Mouse (Mus musculus) midbrain, postnatal 0 days (tissue): ENCODE results near the gene Rxrb. TPM values are rescaled to one million over a fixed set of nuclear protein-coding genes. Genes with fewer than 3 reads are reported as not detected.

Experiments used
- ATAC-seq: fragments of 200-750 bp; cut with Nextera tagmentation; 2 replicates; pipeline ENCODE4 v1.8.0; 2017; ENCODE audit warnings: moderate number of reproducible peaks, mild to moderate bottlenecking, moderate TSS enrichment, moderate library complexity; ENCODE audit not compliant: low FRiP score
- DNase-seq: peaks from one replicate; pipeline ENCODE4 v3.0.0-alpha.2; 2015; ENCODE audit warnings: low spot score
- H3K27ac ChIP-seq: fragments of 300-500 bp; sonication (generic); 2 replicates; pipeline ENCODE4 v1.5.1; 2014; ENCODE audit warnings: low read depth, mild to moderate bottlenecking, low read length, mixed read lengths
- H3K27me3 ChIP-seq: fragments of 300-500 bp; sonication (generic); 2 replicates; pipeline ENCODE4 v1.6.1; 2014; ENCODE audit warnings: low read length, control low read depth, mixed read lengths; ENCODE audit not compliant: insufficient read depth
- H3K36me3 ChIP-seq: fragments of 300-500 bp; sonication (generic); 2 replicates; pipeline ENCODE4 v1.6.1; 2014; ENCODE audit warnings: low read length, control low read depth, mixed read lengths; ENCODE audit not compliant: insufficient read depth
- H3K4me1 ChIP-seq: fragments of 300-500 bp; sonication (generic); 2 replicates; pipeline ENCODE4 v1.6.1; 2014; ENCODE audit warnings: mild to moderate bottlenecking, control low read depth, antibody characterized with exemption, low read length, mixed read lengths; ENCODE audit not compliant: insufficient read depth
- H3K4me2 ChIP-seq: fragments of 300-500 bp; sonication (generic); 2 replicates; pipeline ENCODE4 v1.6.1; 2014; ENCODE audit warnings: low read depth, mild to moderate bottlenecking, low read length, mixed read lengths; ENCODE audit not compliant: poor library complexity, severe bottlenecking
- H3K4me3 ChIP-seq: fragments of 300-500 bp; sonication (generic); 2 replicates; pipeline ENCODE4 v1.5.1; 2014; ENCODE audit warnings: low read depth, mild to moderate bottlenecking, low read length, moderate library complexity
- H3K9ac ChIP-seq: fragments of 300-500 bp; sonication (generic); replicated peaks from 2 replicates; pipeline ENCODE4 v1.6.1; 2014; ENCODE audit warnings: mild to moderate bottlenecking, low read length, moderate library complexity, mixed read lengths; ENCODE audit not compliant: poor library complexity, severe bottlenecking
- H3K9me3 ChIP-seq: fragments of 300-500 bp; sonication (generic); 2 replicates; pipeline ENCODE4 v1.6.1; 2016; ENCODE audit warnings: low read length, control low read depth
- CTCF ChIP-seq: IDR thresholded peaks from 2 replicates; pipeline ENCODE4 v1.5.1; 2016; ENCODE audit warnings: antibody characterized with exemption, mild to moderate bottlenecking
- WGBS: fragments of 180-500 bp; shearing (Covaris S2); extraction: QIAGEN DNeasy Blood & Tissue Kit; methylation state at CpG from one replicate; pipeline ENCODE4 v1.1.7; 2014; 5-methylcytosine and 5-hydroxymethylcytosine counted together
- polyA plus RNA-seq: library from polyadenylated mRNA; unstranded; fragments of >200 nt; fragmentation: Nextera tagmentation; extraction: Ambion mirVana; gene quantifications from 2 replicates; pipeline ENCODE4 v1.2.1, GENCODE M21; 2015
- total RNA-seq: library from RNA; depleted of rRNA; stranded (reverse); fragments of >200 nt; gene quantifications from 2 replicates; pipeline ENCODE4 v1.2.3, GENCODE M21; 2014

Gene Rxrb
- total and polyA plus RNA-seq, 2 experiments from 2014 or later = 53.7 to 61.2 TPM

- 74% methylated on average over 6 of the region's 7 CpGs for WGBS
- Histone ChIP-seq H3K9ac (no peak overlapping the region), H3K27me3 (no peaks in the 10 kb centered on the region), H3K4me3 (no peak overlapping the region), H3K4me1 (no peaks in the 10 kb centered on the region), H3K9me3 (no peaks in the 10 kb centered on the region), H3K36me3 (0 out of 2 replicates have a peak, but pooled peaks cover 6% of the 10 kb centered on the region), H3K27ac (no peak overlapping the region), H3K4me2 (no peak overlapping the region)
- DNase-seq (no peak), ATAC-seq (no peak)
- no peak for TF ChIP-seq CTCF
These were observed 25.6 kb downstream of the Rxrb start for GRCm38 (mm10) chr17:34057224-34057623.

GRCm38 (mm10) chr17:34068864-34069263 lies 37.3 kb downstream of the Rxrb start:
- no peak for DNase-seq

GRCm38 (mm10) chr17:34072091-34072490 lies 40.5 kb downstream of the Rxrb start:
- TF ChIP-seq CTCF = no peak
- no peaks in the 10 kb centered on the region for H3K36me3 ChIP-seq
- H3K9ac ChIP-seq = no peak overlapping the region
- H3K9me3 ChIP-seq = no peaks in the 10 kb centered on the region
- no peak overlapping the region for H3K27ac ChIP-seq
- H3K4me3 ChIP-seq = no peak overlapping the region
- H3K27me3 ChIP-seq = no peaks in the 10 kb centered on the region
- DNase-seq = no peak
- ATAC-seq = no peak
- H3K4me2 ChIP-seq = no peak overlapping the region
- WGBS = 81% methylated on average over 5 of the region's 5 CpGs
- H3K4me1 ChIP-seq = no peaks in the 10 kb centered on the region; the same call in 1 of the 2 replicates

More at GRCm38 (mm10) chr17:34068864-34069263, 37.3 kb downstream of the Rxrb start:
- 52% methylated on average over 3 of the region's 3 CpGs for WGBS
- Histone ChIP-seq H3K4me2 (no peak overlapping the region), H3K9me3 (no peaks in the 10 kb centered on the region), H3K36me3 (no peaks in the 10 kb centered on the region), H3K27ac (no peak overlapping the region), H3K27me3 (no peaks in the 10 kb centered on the region), H3K9ac (no peak overlapping the region), H3K4me3 (no peak overlapping the region), H3K4me1 (no peaks in the 10 kb centered on the region)
- ATAC-seq = no peak
- no peak for TF ChIP-seq CTCF

DNA sequence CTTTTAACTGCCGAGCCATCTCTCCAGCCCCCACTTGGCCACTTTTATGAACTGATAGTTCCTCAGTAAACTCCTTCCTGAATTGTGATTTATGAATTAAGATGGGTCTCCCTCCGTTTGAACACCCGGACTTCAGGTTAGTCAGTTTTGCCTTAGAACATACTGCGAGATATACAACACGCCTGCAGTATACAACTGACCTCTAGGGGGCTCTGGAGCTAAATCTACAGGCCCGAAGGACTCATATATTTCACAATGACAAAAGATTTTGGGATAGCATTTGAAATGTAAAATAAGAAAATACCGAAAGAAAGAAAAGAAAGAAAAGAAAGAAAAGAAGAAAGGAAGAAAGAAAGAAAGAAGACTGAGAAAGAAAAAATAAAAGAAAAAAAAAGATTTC lies 43.7 kb downstream of the Rxrb start:
- no peak overlapping the region for H3K4me2 ChIP-seq
- whole genome bisulfite sequencing = 46% methylated on average over 7 of the region's 7 CpGs
- H3K4me1 ChIP-seq = no peaks in the 10 kb centered on the region; the same call in 1 of the 2 replicates

GRCm38 (mm10) chr17:34077549-34077948 lies 45.9 kb downstream of the Rxrb start:
- TF ChIP-seq CTCF = peak; percentile 86
- WGBS = under 1% methylated on average over 9 of the region's 9 CpGs
- ATAC-seq (no peak), DNase-seq (peak; percentile 89)
- no peaks in the 10 kb centered on the region; the same call in 1 of the 2 replicates for H3K4me1 ChIP-seq
- no peaks in the 10 kb centered on the region for H3K9me3 ChIP-seq
- H3K27ac ChIP-seq = no peak overlapping the region
- H3K4me2 ChIP-seq = no peak overlapping the region
- H3K36me3 ChIP-seq = no peaks in the 10 kb centered on the region
- H3K9ac ChIP-seq = no peak overlapping the region
- no peaks in the 10 kb centered on the region for H3K27me3 ChIP-seq
- no peak overlapping the region for H3K4me3 ChIP-seq

More for the DNA sequence above, 43.7 kb downstream of the Rxrb start:
- Histone ChIP-seq H3K4me3 (no peak overlapping the region), H3K9ac (no peak overlapping the region), H3K27me3 (no peaks in the 10 kb centered on the region), H3K36me3 (no peaks in the 10 kb centered on the region), H3K9me3 (no peaks in the 10 kb centered on the region), H3K27ac (no peak overlapping the region)
- DNase-seq (peak; percentile 70), ATAC-seq (no peak)
- peak; percentile 76 for TF ChIP-seq CTCF

DNA sequence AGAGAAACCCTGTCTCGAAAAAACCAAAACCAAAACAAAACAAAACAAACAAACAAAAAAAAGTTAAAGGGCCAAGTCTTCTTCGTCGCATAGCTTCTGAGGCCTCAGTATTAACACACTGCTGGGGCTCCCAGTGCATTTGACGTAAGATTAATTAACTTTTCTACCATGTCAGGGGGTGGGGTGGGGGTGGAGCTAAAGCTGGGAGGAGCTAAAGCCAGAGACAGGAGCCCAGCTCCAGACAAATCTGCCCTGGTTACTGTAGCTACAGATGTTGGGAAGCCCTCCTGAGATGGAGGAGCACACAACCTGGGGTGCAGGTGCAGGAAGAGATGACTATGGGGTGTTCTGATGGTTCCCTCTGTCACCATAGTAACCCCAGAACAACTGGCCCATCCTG lies 46.5 kb downstream of the Rxrb start:
- H3K4me1 ChIP-seq = no peaks in the 10 kb centered on the region; the same call in 1 of the 2 replicates
- H3K36me3 ChIP-seq = no peaks in the 10 kb centered on the region
- ATAC-seq = no peak
- 60% methylated on average over 4 of the region's 4 CpGs for WGBS
- H3K4me3 ChIP-seq = no peak overlapping the region
- no peaks in the 10 kb centered on the region for H3K9me3 ChIP-seq
- no peak for DNase-seq
- H3K27ac ChIP-seq = no peak overlapping the region
- H3K27me3 ChIP-seq = no peaks in the 10 kb centered on the region
- H3K9ac ChIP-seq = no peak overlapping the region
- no peak for TF ChIP-seq CTCF
- no peak overlapping the region for H3K4me2 ChIP-seq
